Mouse (Mus musculus) kidney, postnatal 0 days (tissue): ENCODE data around the gene Chmp1a. TPM values are rescaled to one million over a fixed set of nuclear protein-coding genes. Genes with fewer than 3 reads are reported as not detected.
"Not testable (repeated sequence)": the region's sequence is repeated elsewhere in the genome, so short reads cannot be mapped to it uniquely, and the experiment has no call there.

Source experiments
- ATAC-seq: fragments of 200-750 bp; cut with Nextera tagmentation; replicated peaks from 2 replicates; pipeline ENCODE4 v1.8.0; 2017; ENCODE audit warnings: low read depth, moderate number of reproducible peaks, moderate TSS enrichment, moderate library complexity; ENCODE audit not compliant: low FRiP score
- DNase-seq: peaks from one replicate; pipeline ENCODE4 v3.0.0-alpha.2; 2016; ENCODE audit warnings: low spot score
- H3K27ac ChIP-seq: fragments of 300-500 bp; sonication (generic); 2 replicates; pipeline ENCODE4 v1.5.1; 2014; ENCODE audit warnings: mild to moderate bottlenecking
- H3K27me3 ChIP-seq: fragments of 300-500 bp; sonication (generic); 2 replicates; pipeline ENCODE4 v1.6.1; 2014; ENCODE audit warnings: low read length, mixed read lengths; ENCODE audit not compliant: insufficient read depth
- H3K36me3 ChIP-seq: fragments of 300-500 bp; sonication (generic); 2 replicates; pipeline ENCODE4 v1.6.1; 2014; ENCODE audit warnings: low read length, mixed read lengths; ENCODE audit not compliant: insufficient read depth
- H3K4me1 ChIP-seq: fragments of 300-500 bp; sonication (generic); replicated peaks from 2 replicates; pipeline ENCODE4 v1.6.1; 2014; ENCODE audit warnings: antibody characterized with exemption, low read length, mixed read lengths; ENCODE audit not compliant: insufficient read depth
- H3K4me2 ChIP-seq: fragments of 300-500 bp; sonication (generic); 2 replicates; pipeline ENCODE4 v1.6.1; 2014; ENCODE audit warnings: mild to moderate bottlenecking, low read length, moderate library complexity, mixed read lengths
- H3K4me3 ChIP-seq: fragments of 300-500 bp; sonication (generic); replicated peaks from 2 replicates; pipeline ENCODE4 v1.5.1; 2014; ENCODE audit warnings: low read depth, low read length
- H3K9ac ChIP-seq: fragments of 300-500 bp; sonication (generic); 2 replicates; pipeline ENCODE4 v1.6.1; 2014; ENCODE audit warnings: low read depth, low read length
- H3K9me3 ChIP-seq: fragments of 300-500 bp; sonication (generic); replicated peaks from 2 replicates; pipeline ENCODE4 v1.6.1; 2016; ENCODE audit warnings: low read length, inconsistent platforms, mixed read lengths
- CTCF ChIP-seq: IDR thresholded peaks from 2 replicates; pipeline ENCODE4 v1.5.1; 2016; ENCODE audit warnings: antibody characterized with exemption, low read depth, mild to moderate bottlenecking, moderate library complexity
- WGBS: fragments of 180-500 bp; shearing (Covaris S2); extraction: QIAGEN DNeasy Blood & Tissue Kit; methylation state at CpG from one replicate; pipeline ENCODE4 v1.1.7; 2014; 5-methylcytosine and 5-hydroxymethylcytosine counted together
- polyA plus RNA-seq: library from polyadenylated mRNA; unstranded; fragments of >200 nt; fragmentation: Nextera tagmentation; extraction: Ambion mirVana; gene quantifications from 2 replicates; pipeline ENCODE4 v1.2.1, GENCODE M21; 2015

The Chmp1a gene
- polyA plus RNA-seq, 1 experiment from 2014 or later, result 126 TPM

GRCm38 (mm10) chr8:123234918-123235519 is 22.5 kb upstream of the Chmp1a start:
- H3K9ac ChIP-seq, result peak overlapping the region; percentile 68; the same call in 1 of the 2 replicates
- no peaks in the 10 kb centered on the region for H3K9me3 ChIP-seq
- H3K27ac ChIP-seq, result no peak overlapping the region
- H3K4me3 ChIP-seq, result peak overlapping the region; percentile 68
- H3K4me2 ChIP-seq, result peak overlapping the region; percentile 95
- no peaks in the 10 kb centered on the region for H3K27me3 ChIP-seq
- H3K36me3 ChIP-seq, result no peaks in the 10 kb centered on the region
- no peak for TF ChIP-seq CTCF
- 18% methylated on average over 13 of the region's 13 CpGs for WGBS
- ATAC-seq, result peak; percentile 5; the same call in 1 of the 2 replicates
- H3K4me1 ChIP-seq, result peaks cover 12% of the 10 kb centered on the region; the same call in 1 of the 2 replicates
- peak; percentile 14 for DNase-seq

GRCm38 (mm10) chr8:123233760-123234159 is 21.2 kb upstream of the Chmp1a start:
- Histone ChIP-seq H3K27me3 (no peaks in the 10 kb centered on the region), H3K4me1 (peaks cover 12% of the 10 kb centered on the region; the same call in 1 of the 2 replicates), H3K4me2 (no peak overlapping the region), H3K4me3 (no peak overlapping the region), H3K36me3 (no peaks in the 10 kb centered on the region), H3K27ac (no peak overlapping the region), H3K9ac (no peak overlapping the region), H3K9me3 (no peaks in the 10 kb centered on the region)
- no peak for DNase-seq
- no peak for TF ChIP-seq CTCF
- ATAC-seq, result no peak
- WGBS, result 78% methylated on average over 11 of the region's 11 CpGs

GRCm38 (mm10) chr8:123233300-123233699 is 20.7 kb upstream of the Chmp1a start:
- H3K9ac ChIP-seq, result no peak overlapping the region

GRCm38 (mm10) chr8:123232553-123232952 is 20.0 kb upstream of the Chmp1a start:
- Histone ChIP-seq H3K27me3 (no peaks in the 10 kb centered on the region), H3K9ac (no peak overlapping the region), H3K36me3 (0 out of 2 replicates have a peak, but pooled peaks cover 4% of the 10 kb centered on the region), H3K4me1 (peaks cover 12% of the 10 kb centered on the region; the same call in 1 of the 2 replicates), H3K9me3 (no peaks in the 10 kb centered on the region), H3K4me3 (no peak overlapping the region), H3K4me2 (no peak overlapping the region), H3K27ac (no peak overlapping the region)
- 21% methylated on average over 7 of the region's 7 CpGs for WGBS
- no peak for ATAC-seq
- TF ChIP-seq CTCF, result no peak
- no peak for DNase-seq

More at GRCm38 (mm10) chr8:123233300-123233699, 20.7 kb upstream of the Chmp1a start:
- no peaks in the 10 kb centered on the region for H3K27me3 ChIP-seq
- H3K9me3 ChIP-seq, result no peaks in the 10 kb centered on the region
- no peak for DNase-seq
- no peak overlapping the region for H3K27ac ChIP-seq
- H3K4me1 ChIP-seq, result peaks cover 12% of the 10 kb centered on the region; the same call in 1 of the 2 replicates
- no peaks in the 10 kb centered on the region for H3K36me3 ChIP-seq
- no peak for ATAC-seq
- no peak for TF ChIP-seq CTCF
- 64% methylated on average over 13 of the region's 13 CpGs for WGBS
- H3K4me3 ChIP-seq, result no peak overlapping the region
- H3K4me2 ChIP-seq, result no peak overlapping the region

- Histone ChIP-seq H3K9ac (no peak overlapping the region), H3K4me3 (no peak overlapping the region), H3K9me3 (no peaks in the 10 kb centered on the region), H3K4me1 (peaks cover 12% of the 10 kb centered on the region; the same call in 1 of the 2 replicates), H3K27me3 (no peaks in the 10 kb centered on the region), H3K4me2 (no peak overlapping the region), H3K27ac (no peak overlapping the region), H3K36me3 (0 out of 2 replicates have a peak, but pooled peaks cover 5% of the 10 kb centered on the region)
- WGBS, result 32% methylated on average over 5 of the region's 5 CpGs
- ATAC-seq (no peak), DNase-seq (peak; percentile 47)
- TF ChIP-seq CTCF, result peak; percentile 62
These were observed 19.2 kb upstream of the Chmp1a start for GRCm38 (mm10) chr8:123231742-123232141.

- peaks cover 13% of the 10 kb centered on the region; the same call in 1 of the 2 replicates for H3K4me1 ChIP-seq
- not testable (repeated sequence) for ATAC-seq, H3K4me2 ChIP-seq, H3K9me3 ChIP-seq, H3K9ac ChIP-seq, H3K4me3 ChIP-seq, H3K36me3 ChIP-seq, H3K27me3 ChIP-seq, DNase-seq, H3K27ac ChIP-seq
- WGBS, result 84% methylated on average over 10 of the region's 11 CpGs
These were observed 17.8 kb upstream of the Chmp1a start for GRCm38 (mm10) chr8:123230326-123230725.
